Mouse (Mus musculus) forebrain, embryonic 12.5 days (tissue): Measurements from ENCODE around the gene Plek2. TPM values are rescaled to one million over a fixed set of nuclear protein-coding genes. Genes with fewer than 3 reads are reported as not detected.

ENCODE experiments used
- ATAC-seq: fragments of 200-750 bp; cut with Nextera tagmentation; 2 replicates; pipeline ENCODE4 v1.8.0; 2017; ENCODE audit warnings: moderate TSS enrichment; ENCODE audit not compliant: low FRiP score
- H3K27ac ChIP-seq: fragments of 300-500 bp; sonication (generic); 2 replicates; pipeline ENCODE4 v1.5.1; 2016; ENCODE audit warnings: mild to moderate bottlenecking
- H3K27me3 ChIP-seq: fragments of 300-500 bp; sonication (generic); 2 replicates; pipeline ENCODE4 v1.6.1; 2016; ENCODE audit warnings: mild to moderate bottlenecking
- H3K36me3 ChIP-seq: fragments of 300-500 bp; sonication (generic); replicated peaks from 2 replicates; pipeline ENCODE4 v1.6.1; 2016; ENCODE audit warnings: mild to moderate bottlenecking
- H3K4me1 ChIP-seq: fragments of 300-500 bp; sonication (generic); 2 replicates; pipeline ENCODE4 v1.6.1; 2016
- H3K4me2 ChIP-seq: fragments of 300-500 bp; sonication (generic); 2 replicates; pipeline ENCODE4 v1.6.1; 2016; ENCODE audit warnings: mild to moderate bottlenecking, moderate library complexity
- H3K4me3 ChIP-seq: fragments of 300-500 bp; sonication (generic); replicated peaks from 2 replicates; pipeline ENCODE4 v1.5.1; 2016; ENCODE audit warnings: mild to moderate bottlenecking
- H3K9ac ChIP-seq: fragments of 300-500 bp; sonication (generic); 2 replicates; pipeline ENCODE4 v1.6.1; 2016; ENCODE audit warnings: mild to moderate bottlenecking
- H3K9me3 ChIP-seq: fragments of 300-500 bp; sonication (generic); 2 replicates; pipeline ENCODE4 v1.6.1; 2016
- WGBS: fragments of 180-500 bp; shearing (Covaris S2); methylation state at CpG from one replicate; pipeline ENCODE4 v1.1.7; 2016; 5-methylcytosine and 5-hydroxymethylcytosine counted together
- polyA plus RNA-seq: library from polyadenylated mRNA; unstranded; fragments of >200 nt; fragmentation: Nextera tagmentation; extraction: Ambion mirVana; gene quantifications from 2 replicates; pipeline ENCODE4 v1.2.1, GENCODE M21; 2016

Plek2 gene
- polyA plus RNA-seq, 1 experiment from 2014 or later: 2.7 TPM

DNA sequence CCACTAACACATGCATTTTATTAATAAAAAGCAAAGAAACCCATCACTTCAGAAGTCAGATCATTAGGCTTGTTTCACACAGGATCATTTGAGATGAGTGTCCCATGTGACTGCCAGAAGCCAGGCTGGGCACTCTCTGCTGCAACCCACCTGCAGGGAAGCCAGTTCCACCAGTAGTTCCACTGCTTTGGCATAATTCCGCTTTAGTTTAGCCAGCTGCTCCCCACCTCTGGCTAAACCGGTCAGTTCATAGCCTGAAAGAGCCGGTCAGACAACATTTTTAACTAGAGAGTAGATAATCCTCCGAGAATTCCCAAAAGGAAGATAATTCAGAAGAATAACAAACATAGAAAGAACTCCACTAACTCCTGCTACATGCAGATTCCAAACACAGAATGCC is 58.5 kb downstream of the Plek2 start:
- H3K4me1 ChIP-seq: no peaks in the 10 kb centered on the region
- H3K36me3 ChIP-seq: peaks cover 57% of the 10 kb centered on the region
- 94% methylated on average over 4 of the region's 4 CpGs for WGBS

DNA sequence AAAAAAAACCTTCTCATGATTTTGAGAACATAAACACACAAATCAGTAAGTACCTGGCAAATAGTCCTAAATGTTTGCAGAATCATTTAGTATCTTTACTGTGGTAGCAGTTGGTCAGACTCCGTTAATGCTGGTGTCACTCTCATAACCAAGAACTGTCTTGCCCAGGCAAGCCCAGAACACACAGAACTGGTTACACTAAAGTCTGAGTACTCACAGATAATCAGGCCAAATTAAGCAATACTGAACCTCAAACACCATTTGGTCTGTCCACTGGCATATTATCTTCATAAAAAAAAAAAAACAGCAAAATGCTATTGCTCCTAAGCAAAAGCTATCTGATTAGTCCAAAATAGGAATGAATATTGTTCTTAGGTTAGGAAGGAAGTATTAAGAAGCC is 64.3 kb downstream of the Plek2 start:
- Histone ChIP-seq H3K4me2 (no peak overlapping the region), H3K9ac (no peak overlapping the region), H3K4me3 (no peak overlapping the region), H3K27me3 (no peaks in the 10 kb centered on the region), H3K9me3 (no peaks in the 10 kb centered on the region), H3K27ac (no peak overlapping the region), H3K36me3 (peaks cover 53% of the 10 kb centered on the region), H3K4me1 (no peaks in the 10 kb centered on the region)
- 100% methylated on average over 1 of the region's 1 CpGs for WGBS
- ATAC-seq: no peak

More for the DNA sequence above, 58.5 kb downstream of the Plek2 start:
- H3K9ac ChIP-seq: no peak overlapping the region
- no peaks in the 10 kb centered on the region for H3K27me3 ChIP-seq
- H3K4me2 ChIP-seq: no peak overlapping the region
- no peak overlapping the region for H3K4me3 ChIP-seq
- no peak for ATAC-seq
- H3K9me3 ChIP-seq: no peaks in the 10 kb centered on the region
- no peak overlapping the region for H3K27ac ChIP-seq

GRCm38 (mm10) chr12:78839906-78840305 is 66.9 kb downstream of the Plek2 start:
- Histone ChIP-seq H3K36me3 (peaks cover 58% of the 10 kb centered on the region), H3K27me3 (no peaks in the 10 kb centered on the region)

More at GRCm38 (mm10) chr12:78839906-78840305, 66.9 kb downstream of the Plek2 start:
- no peak overlapping the region for H3K4me2 ChIP-seq
- no peaks in the 10 kb centered on the region for H3K9me3 ChIP-seq
- no peak overlapping the region for H3K27ac ChIP-seq
- WGBS: 91% methylated on average over 4 of the region's 4 CpGs
- ATAC-seq: no peak
- H3K4me1 ChIP-seq: no peaks in the 10 kb centered on the region
- no peak overlapping the region for H3K4me3 ChIP-seq
- H3K9ac ChIP-seq: no peak overlapping the region

Other genes starting within 250 kb of the Plek2 start
- gene Fam71d, start 215.4 kb downstream of the Plek2 start, polyA plus RNA-seq: 0.15 and 0.18 TPM in 2 replicates
- gene Mpp5, start 158.1 kb downstream of the Plek2 start, polyA plus RNA-seq: 26.2 and 30.3 TPM in 2 replicates
- 88.9 and 90.9 TPM in 2 replicates for gene Atp6v1d, start 45.3 kb downstream of the Plek2 start, polyA plus RNA-seq
- gene Eif2s1, start 45.1 kb downstream of the Plek2 start, polyA plus RNA-seq: 184 and 188 TPM in 2 replicates
- 16.7 and 18.4 TPM in 2 replicates for gene Tmem229b, start 100.7 kb upstream of the Plek2 start, polyA plus RNA-seq
- gene Plekhh1, start 122.2 kb upstream of the Plek2 start, polyA plus RNA-seq: 5.6 and 6.1 TPM in 2 replicates
- 28.7 and 29.9 TPM in 2 replicates for gene Pigh, start 182.7 kb upstream of the Plek2 start, polyA plus RNA-seq
- gene Arg2, start 223.8 kb upstream of the Plek2 start, polyA plus RNA-seq: 8.5 and 9.9 TPM in 2 replicates